Comparison of ENCODE assay signal across 8 mouse cellular contexts in the genomic region with DNA sequence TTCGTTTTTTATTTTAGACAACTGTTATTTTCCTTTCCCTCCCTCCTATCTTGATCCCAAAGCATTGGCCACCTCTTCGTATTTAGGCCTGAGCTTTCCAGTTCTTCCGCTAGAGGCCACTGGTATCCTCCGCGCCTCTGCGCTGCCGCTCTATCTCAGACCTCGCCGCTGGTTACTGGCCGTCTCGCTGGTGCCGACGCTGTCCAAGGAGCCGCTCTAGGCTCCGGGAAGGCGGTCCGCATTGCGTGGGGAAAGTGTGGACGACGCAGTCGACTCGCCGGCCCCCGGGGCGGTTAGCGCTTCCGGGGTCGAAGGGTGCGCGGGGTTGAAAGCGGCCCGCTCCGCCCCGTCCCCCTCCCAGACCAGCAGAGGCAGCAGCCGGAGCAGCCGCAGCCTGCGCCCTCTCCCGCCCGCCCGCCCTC. TPM values are rescaled to one million over a fixed set of nuclear protein-coding genes. Genes with fewer than 3 reads are reported as not detected.
DNase-seq lines count a peak whose midpoint lies in the region; ATAC-seq lines count a peak whose summit lies in the region.

A gene (plus strand): TSS at position 357 of the 422 bp plus-strand sequence.

- DNase-seq in adipocyte (ENCODE audit: low spot score): peak; percentile 98
- DNase-seq in embryo, embryonic 10 days (ENCODE audit: low spot score): peak; percentile 98
- peak; percentile 93 for DNase-seq in gastrocnemius, postnatal 10 days
- DNase-seq in induced T-regulatory cell, adult 2 months (ENCODE audit: low read depth): peak; percentile 96
- peak; percentile 89 to 96 for DNase-seq in left cerebral cortex, adult 9 months (ENCODE audit: low spot score in 2 of 2)
- peak; percentile 96 for DNase-seq in right cerebral cortex, postnatal 14 days
- peak; percentile 88 to 96 for DNase-seq in urinary bladder, postnatal 36 days (ENCODE audit: low spot score in 2 of 2)

- peak; percentile 95 for ATAC-seq in megakaryocyte progenitor cell, adult 5-6 weeks (replicated peaks; ENCODE audit: poor library complexity)

RNA-seq across cellular contexts. Expression of the gene that starts here (rescaled TPM):
- 100 to 1,000 TPM; 476 to 508 TPM for total RNA-seq in gastrocnemius, postnatal 10 days (2021)
- total RNA-seq in megakaryocyte progenitor cell, adult 5-6 weeks (2015): 946 and 973 TPM in 2 replicates
- 175 and 191 TPM in 2 replicates for total RNA-seq in megakaryocyte progenitor cell, adult 5-6 weeks (2017)

Comparison
In these comparisons a context has a peak if more than half of its experiments do, and no peak if none do; other contexts are left out.
1. Peak in every context shown above with its lines: DNase-seq and ATAC-seq.